Mouse (Mus musculus) heart, embryonic 16.5 days (tissue): ENCODE results near the gene Tctex1d4. TPM values are rescaled to one million over a fixed set of nuclear protein-coding genes. Genes with fewer than 3 reads are reported as not detected.

Experiments used
- ATAC-seq: fragments of 200-750 bp; cut with Nextera tagmentation; replicated peaks from 2 replicates; pipeline ENCODE4 v1.8.0; 2017; ENCODE audit warnings: moderate number of reproducible peaks; ENCODE audit not compliant: insufficient read depth, low FRiP score; ENCODE audit errors: extremely low read depth
- H3K27ac ChIP-seq: fragments of 300-500 bp; sonication (generic); 2 replicates; pipeline ENCODE4 v1.5.1; 2014; ENCODE audit warnings: mild to moderate bottlenecking, low read length, control low read depth, moderate library complexity
- H3K27me3 ChIP-seq: fragments of 300-500 bp; sonication (generic); 2 replicates; pipeline ENCODE4 v1.6.1; 2014; ENCODE audit warnings: low read length, mixed read lengths; ENCODE audit not compliant: control insufficient read depth, insufficient read depth
- H3K36me3 ChIP-seq: fragments of 300-500 bp; sonication (generic); 2 replicates; pipeline ENCODE4 v1.6.1; 2014; ENCODE audit not compliant: control insufficient read depth, insufficient read depth
- H3K4me1 ChIP-seq: fragments of 300-500 bp; sonication (generic); 2 replicates; pipeline ENCODE4 v1.6.1; 2014; ENCODE audit warnings: low read length, mixed read lengths; ENCODE audit not compliant: control insufficient read depth, insufficient read depth
- H3K4me2 ChIP-seq: fragments of 300-500 bp; sonication (generic); 2 replicates; pipeline ENCODE4 v1.6.1; 2014; ENCODE audit warnings: low read depth, mild to moderate bottlenecking, control low read depth, low read length
- H3K4me3 ChIP-seq: fragments of 300-500 bp; sonication (generic); 2 replicates; pipeline ENCODE4 v1.5.1; 2014; ENCODE audit warnings: mild to moderate bottlenecking, control low read depth, low read length
- H3K9ac ChIP-seq: fragments of 300-500 bp; sonication (generic); 2 replicates; pipeline ENCODE4 v1.6.1; 2014; ENCODE audit warnings: low read length, control low read depth
- H3K9me3 ChIP-seq: fragments of 300-500 bp; sonication (generic); replicated peaks from 2 replicates; pipeline ENCODE4 v1.6.1; 2016; ENCODE audit warnings: low read length; ENCODE audit not compliant: control insufficient read depth
- WGBS: fragments of 180-500 bp; shearing (Covaris S2); extraction: QIAGEN DNeasy Blood & Tissue Kit; methylation state at CpG from one replicate; pipeline ENCODE4 v1.1.7; 2014; 5-methylcytosine and 5-hydroxymethylcytosine counted together
- polyA plus RNA-seq: library from polyadenylated mRNA; unstranded; fragments of >200 nt; fragmentation: Nextera tagmentation; extraction: Ambion mirVana; gene quantifications from 2 replicates; pipeline ENCODE4 v1.2.1, GENCODE M21; 2015

Gene Tctex1d4
- polyA plus RNA-seq, 1 experiment from 2014 or later, result 0.84 TPM

GRCm38 (mm10) chr4:117113237-117113636, 13.4 kb upstream of the Tctex1d4 start:
- no peak overlapping the region for H3K4me3 ChIP-seq
- no peaks in the 10 kb centered on the region for H3K9me3 ChIP-seq
- H3K4me1 ChIP-seq, result no peaks in the 10 kb centered on the region
- no peak for ATAC-seq
- no peak overlapping the region for H3K9ac ChIP-seq
- no peak overlapping the region for H3K27ac ChIP-seq
- 96% methylated on average over 1 of the region's 1 CpGs for WGBS
- H3K27me3 ChIP-seq, result no peaks in the 10 kb centered on the region
- no peaks in the 10 kb centered on the region for H3K36me3 ChIP-seq
- H3K4me2 ChIP-seq, result no peak overlapping the region

- Histone ChIP-seq H3K4me3 (no peak overlapping the region), H3K27ac (no peak overlapping the region), H3K4me2 (no peak overlapping the region), H3K9ac (no peak overlapping the region), H3K4me1 (peaks cover 6% of the 10 kb centered on the region), H3K27me3 (no peaks in the 10 kb centered on the region), H3K36me3 (no peaks in the 10 kb centered on the region), H3K9me3 (no peaks in the 10 kb centered on the region)
- ATAC-seq, result no peak
- 78% methylated on average over 5 of the region's 5 CpGs for WGBS
These were observed 11.0 kb upstream of the Tctex1d4 start for GRCm38 (mm10) chr4:117115592-117115991.

- Histone ChIP-seq H3K4me3 (no peak overlapping the region), H3K27me3 (no peaks in the 10 kb centered on the region), H3K9ac (no peak overlapping the region), H3K27ac (no peak overlapping the region), H3K4me2 (no peak overlapping the region), H3K36me3 (no peaks in the 10 kb centered on the region), H3K9me3 (no peaks in the 10 kb centered on the region), H3K4me1 (peaks cover 8% of the 10 kb centered on the region)
- WGBS, result 90% methylated on average over 7 of the region's 7 CpGs
- ATAC-seq, result no peak
These were observed 8.7 kb upstream of the Tctex1d4 start for GRCm38 (mm10) chr4:117117931-117118330.

GRCm38 (mm10) chr4:117119636-117120035, 7.0 kb upstream of the Tctex1d4 start:
- 72% methylated on average over 5 of the region's 5 CpGs for WGBS
- no peak for ATAC-seq

GRCm38 (mm10) chr4:117120052-117120444, 6.5 kb upstream of the Tctex1d4 start:
- no peak for ATAC-seq
- Histone ChIP-seq H3K4me1 (peaks cover 14% of the 10 kb centered on the region), H3K9ac (peak overlapping the region; percentile 70), H3K4me3 (peak overlapping the region; percentile 62), H3K27me3 (no peaks in the 10 kb centered on the region), H3K9me3 (no peaks in the 10 kb centered on the region), H3K4me2 (peak overlapping the region; percentile 92), H3K36me3 (no peaks in the 10 kb centered on the region), H3K27ac (peak overlapping the region; percentile 92)
- 4% methylated on average over 10 of the region's 10 CpGs for WGBS

More at GRCm38 (mm10) chr4:117119636-117120035, 7.0 kb upstream of the Tctex1d4 start:
- H3K27me3 ChIP-seq, result no peaks in the 10 kb centered on the region
- peak overlapping the region; percentile 62 for H3K4me3 ChIP-seq
- no peaks in the 10 kb centered on the region for H3K9me3 ChIP-seq
- peak overlapping the region; percentile 92 for H3K4me2 ChIP-seq
- H3K9ac ChIP-seq, result peak overlapping the region; percentile 70
- H3K4me1 ChIP-seq, result peaks cover 10% of the 10 kb centered on the region
- peak overlapping the region; percentile 92 for H3K27ac ChIP-seq
- no peaks in the 10 kb centered on the region for H3K36me3 ChIP-seq

- WGBS, result under 1% methylated on average over 69 of the region's 69 CpGs
- H3K4me3 ChIP-seq, result peak overlapping the region; percentile 62
- peak; percentile 92 for ATAC-seq
These were observed 5.9 kb upstream of the Tctex1d4 start for GRCm38 (mm10) chr4:117120445-117121414.

GRCm38 (mm10) chr4:117122209-117122608, 4.4 kb upstream of the Tctex1d4 start:
- Histone ChIP-seq H3K36me3 (no peaks in the 10 kb centered on the region), H3K4me2 (no peak overlapping the region), H3K27me3 (no peaks in the 10 kb centered on the region), H3K4me1 (peaks cover 26% of the 10 kb centered on the region), H3K4me3 (no peak overlapping the region), H3K9ac (no peak overlapping the region), H3K27ac (no peak overlapping the region), H3K9me3 (no peaks in the 10 kb centered on the region)
- ATAC-seq, result no peak
- 83% methylated on average over 4 of the region's 4 CpGs for WGBS

More at GRCm38 (mm10) chr4:117120445-117121414, 5.9 kb upstream of the Tctex1d4 start:
- no peaks in the 10 kb centered on the region for H3K27me3 ChIP-seq
- peak overlapping the region; percentile 92 for H3K27ac ChIP-seq
- no peaks in the 10 kb centered on the region for H3K9me3 ChIP-seq
- H3K4me1 ChIP-seq, result peaks cover 21% of the 10 kb centered on the region
- H3K9ac ChIP-seq, result peak overlapping the region; percentile 70
- H3K4me2 ChIP-seq, result peak overlapping the region; percentile 92
- no peaks in the 10 kb centered on the region for H3K36me3 ChIP-seq

GRCm38 (mm10) chr4:117123546-117124217, 2.9 kb upstream of the Tctex1d4 start:
- peaks cover 4% of the 10 kb centered on the region; the same call in 1 of the 2 replicates for H3K36me3 ChIP-seq
- H3K27ac ChIP-seq, result no peak overlapping the region
- H3K9ac ChIP-seq, result no peak overlapping the region
- H3K4me1 ChIP-seq, result peaks cover 26% of the 10 kb centered on the region
- H3K4me2 ChIP-seq, result no peak overlapping the region
- no peak for ATAC-seq
- H3K27me3 ChIP-seq, result no peaks in the 10 kb centered on the region
- H3K4me3 ChIP-seq, result no peak overlapping the region
- 74% methylated on average over 7 of the region's 9 CpGs for WGBS
- no peaks in the 10 kb centered on the region for H3K9me3 ChIP-seq

GRCm38 (mm10) chr4:117124218-117124517, 2.4 kb upstream of the Tctex1d4 start:
- no peaks in the 10 kb centered on the region for H3K9me3 ChIP-seq
- peaks cover 26% of the 10 kb centered on the region for H3K4me1 ChIP-seq
- no peak for ATAC-seq
- no peak overlapping the region for H3K4me3 ChIP-seq
- no peak overlapping the region for H3K27ac ChIP-seq
- 64% methylated on average over 3 of the region's 3 CpGs for WGBS
- H3K27me3 ChIP-seq, result no peaks in the 10 kb centered on the region
- no peak overlapping the region for H3K4me2 ChIP-seq
- H3K36me3 ChIP-seq, result peaks cover 4% of the 10 kb centered on the region; the same call in 1 of the 2 replicates
- H3K9ac ChIP-seq, result no peak overlapping the region
